Mouse (Mus musculus) cerebellum, adult 8-10 months (tissue): ENCODE results near the gene Icam1.
"Not testable (repeated sequence)": the region's sequence is repeated elsewhere in the genome, so short reads cannot be mapped to it uniquely, and the experiment has no call there.

Experiments
- DNase-seq: peaks from one replicate; pipeline ENCODE4 v3.0.0; 2022

The Icam1 gene

DNA sequence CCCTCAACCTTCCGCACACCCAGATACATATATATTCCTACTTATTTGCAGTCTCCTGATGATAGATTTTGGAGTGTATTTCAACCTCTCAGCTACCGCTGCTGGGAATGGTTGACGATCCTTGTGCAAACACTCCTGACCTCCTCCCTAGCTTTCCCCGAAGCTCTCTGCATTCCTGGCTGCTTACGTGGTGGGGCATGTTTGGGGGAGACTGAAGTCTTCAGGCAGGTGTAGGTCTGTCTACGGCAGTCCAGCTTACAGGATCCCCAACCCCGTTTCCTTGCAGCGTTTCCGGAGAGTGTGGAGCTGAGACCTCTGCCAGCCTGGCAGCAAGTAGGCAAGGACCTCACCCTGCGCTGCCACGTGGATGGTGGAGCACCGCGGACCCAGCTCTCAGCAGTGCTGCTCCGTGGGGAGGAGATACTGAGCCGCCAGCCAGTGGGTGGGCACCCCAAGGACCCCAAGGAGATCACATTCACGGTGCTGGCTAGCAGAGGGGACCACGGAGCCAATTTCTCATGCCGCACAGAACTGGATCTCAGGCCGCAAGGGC lies 9.5 kb downstream of the Icam1 start:
- no peak for DNase-seq

DNA sequence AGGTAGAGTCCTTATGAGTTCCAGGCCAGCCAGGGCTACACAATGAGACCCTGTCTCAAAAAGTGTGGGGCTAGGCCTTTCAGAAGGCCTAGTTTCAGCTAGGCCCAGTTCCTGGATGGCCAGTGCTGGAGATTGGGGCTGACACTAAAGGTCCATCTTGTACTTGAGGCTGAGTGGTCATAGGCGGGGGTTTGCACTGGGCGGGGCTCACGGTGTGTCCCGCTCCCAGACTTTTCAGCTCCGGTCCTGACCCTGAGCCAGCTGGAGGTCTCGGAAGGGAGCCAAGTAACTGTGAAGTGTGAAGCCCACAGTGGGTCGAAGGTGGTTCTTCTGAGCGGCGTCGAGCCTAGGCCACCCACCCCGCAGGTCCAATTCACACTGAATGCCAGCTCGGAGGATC lies 11.1 kb downstream of the Icam1 start:
- no peak for DNase-seq

DNA sequence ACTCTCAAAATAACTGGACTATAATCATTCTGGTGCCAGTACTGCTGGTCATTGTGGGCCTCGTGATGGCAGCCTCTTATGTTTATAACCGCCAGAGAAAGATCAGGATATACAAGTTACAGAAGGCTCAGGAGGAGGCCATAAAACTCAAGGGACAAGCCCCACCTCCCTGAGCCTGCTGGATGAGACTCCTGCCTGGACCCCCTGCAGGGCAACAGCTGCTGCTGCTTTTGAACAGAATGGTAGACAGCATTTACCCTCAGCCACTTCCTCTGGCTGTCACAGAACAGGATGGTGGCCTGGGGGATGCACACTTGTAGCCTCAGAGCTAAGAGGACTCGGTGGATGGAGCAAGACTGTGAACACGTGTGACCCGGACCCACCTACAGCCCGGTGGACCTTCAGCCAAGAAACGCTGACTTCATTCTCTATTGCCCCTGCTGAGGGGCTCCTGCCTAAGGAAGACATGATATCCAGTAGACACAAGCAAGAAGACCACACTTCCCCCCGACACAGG lies 12.0 kb downstream of the Icam1 start:
- DNase-seq: no peak

- DNase-seq: no peak
Measured at GRCm38 (mm10) chr9:21028560-21029110, 12.8 kb downstream of the Icam1 start.

- peak; percentile 52 for DNase-seq
Measured at GRCm38 (mm10) chr9:21029291-21030054, 13.7 kb downstream of the Icam1 start, which contains the start of gene Icam4. Gene Icam4 (plus strand): TSS chr9:21029373.

GRCm38 (mm10) chr9:21030055-21030600 lies 14.3 kb downstream of the Icam1 start:
- DNase-seq: no peak

- peak; percentile 60 for DNase-seq
Measured at GRCm38 (mm10) chr9:21030781-21031250, 15.0 kb downstream of the Icam1 start.

GRCm38 (mm10) chr9:21031251-21031895 lies 15.6 kb downstream of the Icam1 start:
- peak; percentile 25 for DNase-seq

- DNase-seq: no peak
Measured at GRCm38 (mm10) chr9:21031896-21032351, 16.1 kb downstream of the Icam1 start, which contains the start of gene Icam5. Gene Icam5 (plus strand): TSS chr9:21032073.

GRCm38 (mm10) chr9:21032491-21032890 lies 16.7 kb downstream of the Icam1 start:
- DNase-seq: no peak

DNA sequence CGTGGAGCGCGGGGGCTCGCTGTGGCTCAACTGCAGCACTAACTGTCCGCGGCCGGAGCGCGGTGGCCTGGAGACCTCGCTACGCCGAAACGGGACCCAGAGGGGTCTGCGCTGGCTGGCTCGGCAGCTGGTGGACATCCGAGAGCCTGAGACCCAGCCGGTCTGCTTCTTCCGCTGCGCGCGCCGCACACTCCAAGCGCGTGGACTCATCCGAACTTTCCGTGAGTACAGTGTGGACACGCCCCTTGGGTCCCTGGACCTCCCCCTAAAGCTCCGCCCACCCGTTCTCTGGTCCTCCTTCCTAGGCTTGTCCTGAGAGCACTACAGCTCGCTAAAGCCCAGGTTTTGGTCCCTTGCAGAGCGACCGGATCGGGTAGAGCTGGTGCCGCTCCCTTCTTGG lies 17.4 kb downstream of the Icam1 start:
- DNase-seq: no peak

DNA sequence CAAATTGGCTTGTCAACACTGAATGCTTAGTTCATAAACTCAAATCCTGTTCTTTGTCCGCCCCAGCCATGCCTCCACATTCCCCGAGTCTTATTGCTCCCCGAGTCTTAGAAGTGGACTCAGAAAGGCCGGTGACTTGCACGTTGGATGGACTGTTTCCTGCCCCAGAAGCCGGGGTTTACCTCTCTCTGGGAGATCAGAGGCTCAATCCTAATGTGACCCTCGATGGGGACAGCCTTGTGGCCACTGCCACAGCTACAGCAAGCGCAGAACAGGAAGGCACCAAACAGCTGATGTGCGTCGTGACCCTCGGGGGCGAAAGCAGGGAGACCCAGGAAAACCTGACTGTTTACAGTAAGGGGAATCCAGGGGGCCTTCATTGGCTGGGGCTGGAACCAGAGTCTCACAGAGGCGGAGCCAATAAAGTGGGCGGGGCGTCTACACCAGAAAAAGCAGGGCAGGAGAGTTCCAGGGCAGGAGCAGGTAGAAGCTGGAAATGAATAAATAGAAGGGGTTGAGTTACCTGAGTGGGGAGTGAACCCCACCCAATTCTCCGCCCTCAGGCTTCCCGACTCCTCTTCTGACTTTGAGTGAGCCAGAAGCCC lies 18.8 kb downstream of the Icam1 start:
- no peak for DNase-seq

GRCm38 (mm10) chr9:21035586-21035985 lies 19.8 kb downstream of the Icam1 start:
- no peak for DNase-seq

DNA sequence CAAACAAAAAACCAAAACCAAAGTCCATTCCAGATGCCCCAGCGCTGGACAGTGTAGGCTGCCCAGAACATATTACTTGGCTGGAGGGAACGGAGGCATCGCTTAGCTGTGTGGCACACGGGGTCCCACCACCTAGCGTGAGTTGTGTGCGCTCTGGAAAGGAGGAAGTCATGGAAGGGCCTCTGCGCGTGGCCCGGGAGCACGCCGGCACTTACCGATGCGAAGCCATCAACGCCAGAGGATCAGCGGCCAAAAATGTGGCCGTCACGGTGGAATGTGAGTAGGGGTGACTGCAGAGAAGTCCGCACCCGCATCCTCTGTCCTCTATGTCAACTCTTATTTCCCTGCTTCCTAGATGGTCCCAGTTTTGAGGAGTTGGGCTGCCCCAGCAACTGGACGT lies 20.4 kb downstream of the Icam1 start:
- no peak for DNase-seq

- DNase-seq: no peak
Measured at GRCm38 (mm10) chr9:21036666-21037065, 20.9 kb downstream of the Icam1 start.

GRCm38 (mm10) chr9:21037481-21037891 lies 21.7 kb downstream of the Icam1 start:
- DNase-seq: no peak

- DNase-seq: no peak
Measured at GRCm38 (mm10) chr9:21039779-21040178, 24.0 kb downstream of the Icam1 start.

- no peak for DNase-seq
Measured at GRCm38 (mm10) chr9:21041308-21041707, 25.5 kb downstream of the Icam1 start.

GRCm38 (mm10) chr9:21043563-21043962 lies 27.8 kb downstream of the Icam1 start:
- DNase-seq: no peak

DNA sequence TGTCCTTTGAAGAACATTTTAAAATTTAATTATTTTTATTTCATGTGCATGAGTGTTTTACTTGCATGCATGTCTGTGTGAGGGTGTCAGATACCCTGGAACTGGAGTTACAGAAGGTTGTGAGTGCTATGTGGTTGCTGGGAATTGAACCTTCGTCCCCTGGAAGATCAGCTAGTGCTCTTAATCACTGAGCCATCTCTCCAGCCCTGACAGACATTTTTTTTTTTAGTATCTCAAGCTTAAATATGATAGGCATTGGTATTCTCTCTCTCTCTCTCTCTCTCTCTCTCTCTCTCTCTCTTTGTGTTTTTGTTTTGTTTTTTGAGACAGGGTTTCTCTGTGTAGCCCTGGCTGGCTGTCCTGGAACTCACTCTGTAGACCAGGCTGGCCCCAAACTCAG lies 29.0 kb downstream of the Icam1 start:
- not testable (repeated sequence) for DNase-seq

DNA sequence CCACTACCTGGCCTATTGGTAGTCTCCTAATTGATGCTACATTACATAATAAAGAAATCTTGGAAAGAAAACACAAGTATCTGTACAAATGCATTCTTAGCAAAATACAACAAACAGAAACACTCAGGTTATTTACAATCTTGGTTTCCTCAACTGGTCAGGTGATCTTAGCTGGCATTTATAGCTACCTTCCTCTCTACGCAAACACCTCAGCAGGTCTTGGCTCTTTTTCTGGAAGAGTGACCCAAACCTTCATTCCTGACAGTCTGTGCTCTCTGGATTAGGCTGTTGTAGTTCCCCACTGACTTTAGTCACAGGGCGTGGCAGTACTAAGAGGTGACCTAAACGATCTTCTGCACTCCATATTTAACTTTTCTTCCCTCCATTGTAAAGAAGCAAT lies 29.4 kb downstream of the Icam1 start:
- no peak for DNase-seq

- DNase-seq: no peak
Measured at GRCm38 (mm10) chr9:21051578-21051977, 35.8 kb downstream of the Icam1 start.

- no peak for DNase-seq
Measured at GRCm38 (mm10) chr9:21062928-21063327, 47.1 kb downstream of the Icam1 start.
